Mouse (Mus musculus) midbrain, embryonic 14.5 days (tissue): ENCODE measurements around the gene Krt13. TPM values are rescaled to one million over a fixed set of nuclear protein-coding genes. Genes with fewer than 3 reads are reported as not detected.

ENCODE experiments used
- ATAC-seq: fragments of 200-750 bp; cut with Nextera tagmentation; 2 replicates; pipeline ENCODE4 v1.8.0; 2017; ENCODE audit warnings: moderate number of reproducible peaks, moderate library complexity; ENCODE audit not compliant: low FRiP score, low TSS enrichment
- DNase-seq: peaks from one replicate; pipeline ENCODE4 v3.0.0-alpha.2; 2015
- H3K27ac ChIP-seq: fragments of 300-500 bp; sonication (generic); replicated peaks from 2 replicates; pipeline ENCODE4 v1.5.1; 2014; ENCODE audit warnings: mild to moderate bottlenecking, low read depth, low read length, moderate library complexity
- H3K27me3 ChIP-seq: fragments of 300-500 bp; sonication (generic); 2 replicates; pipeline ENCODE4 v1.6.1; 2014; ENCODE audit warnings: low read length, control low read depth, mixed read lengths; ENCODE audit not compliant: control insufficient read depth, insufficient read depth
- H3K36me3 ChIP-seq: fragments of 300-500 bp; sonication (generic); 2 replicates; pipeline ENCODE4 v1.6.1; 2014; ENCODE audit warnings: low read length, control low read depth; ENCODE audit not compliant: control insufficient read depth, insufficient read depth
- H3K4me1 ChIP-seq: fragments of 300-500 bp; sonication (generic); 2 replicates; pipeline ENCODE4 v1.6.1; 2014; ENCODE audit warnings: mild to moderate bottlenecking, antibody characterized with exemption, low read length, control low read depth; ENCODE audit not compliant: control insufficient read depth, insufficient read depth
- H3K4me2 ChIP-seq: fragments of 300-500 bp; sonication (generic); 2 replicates; pipeline ENCODE4 v1.6.1; 2014; ENCODE audit warnings: mild to moderate bottlenecking, low read length, moderate library complexity
- H3K4me3 ChIP-seq: fragments of 300-500 bp; sonication (generic); replicated peaks from 2 replicates; pipeline ENCODE4 v1.5.1; 2014; ENCODE audit warnings: low read depth, low read length
- H3K9ac ChIP-seq: fragments of 300-500 bp; sonication (generic); replicated peaks from 2 replicates; pipeline ENCODE4 v1.6.1; 2014; ENCODE audit warnings: mild to moderate bottlenecking, low read length, moderate library complexity
- H3K9me3 ChIP-seq: fragments of 300-500 bp; sonication (generic); 2 replicates; pipeline ENCODE4 v1.6.1; 2016; ENCODE audit warnings: low read length, control low read depth, mixed read lengths; ENCODE audit not compliant: control insufficient read depth
- WGBS: fragments of 180-500 bp; shearing (Covaris S2); extraction: QIAGEN DNeasy Blood & Tissue Kit; methylation state at CpG from one replicate; pipeline ENCODE4 v1.1.7; 2014; 5-methylcytosine and 5-hydroxymethylcytosine counted together
- polyA plus RNA-seq: library from polyadenylated mRNA; unstranded; fragments of >200 nt; fragmentation: Nextera tagmentation; extraction: Ambion mirVana; gene quantifications from 2 replicates; pipeline ENCODE4 v1.2.1, GENCODE M21; 2014

The Krt13 gene
- polyA plus RNA-seq, 1 experiment from 2014 or later, result not detected

GRCm38 (mm10) chr11:100147566-100148353 lies 26.4 kb upstream of the Krt13 start:
- H3K9ac ChIP-seq, result no peak overlapping the region
- no peak for ATAC-seq

GRCm38 (mm10) chr11:100145858-100146560 lies 24.6 kb upstream of the Krt13 start:
- Histone ChIP-seq H3K4me2 (peak overlapping the region; percentile 47), H3K4me1 (0 out of 2 replicates have a peak, but pooled peaks cover 5% of the 10 kb centered on the region), H3K9me3 (no peaks in the 10 kb centered on the region), H3K9ac (no peak overlapping the region), H3K4me3 (peak overlapping the region; percentile 20), H3K36me3 (no peaks in the 10 kb centered on the region), H3K27me3 (peaks cover 15% of the 10 kb centered on the region), H3K27ac (no peak overlapping the region)
- WGBS, result 4% methylated on average over 13 of the region's 13 CpGs
- ATAC-seq (no peak), DNase-seq (no peak)

More at GRCm38 (mm10) chr11:100147566-100148353, 26.4 kb upstream of the Krt13 start:
- Histone ChIP-seq H3K4me1 (0 out of 2 replicates have a peak, but pooled peaks cover 5% of the 10 kb centered on the region), H3K9me3 (no peaks in the 10 kb centered on the region), H3K27me3 (peaks cover 15% of the 10 kb centered on the region), H3K27ac (no peak overlapping the region), H3K36me3 (no peaks in the 10 kb centered on the region), H3K4me2 (no peak overlapping the region), H3K4me3 (no peak overlapping the region)
- 85% methylated on average over 5 of the region's 5 CpGs for WGBS
- DNase-seq, result no peak

GRCm38 (mm10) chr11:100145104-100145503 lies 23.7 kb upstream of the Krt13 start:
- no peak overlapping the region for H3K9ac ChIP-seq

GRCm38 (mm10) chr11:100140966-100141365 lies 19.6 kb upstream of the Krt13 start:
- DNase-seq (no peak), ATAC-seq (no peak)
- Histone ChIP-seq H3K27me3 (peaks cover 14% of the 10 kb centered on the region; the same call in 1 of the 2 replicates), H3K36me3 (no peaks in the 10 kb centered on the region), H3K4me2 (no peak overlapping the region), H3K4me1 (peaks cover 21% of the 10 kb centered on the region; the same call in 1 of the 2 replicates), H3K9me3 (no peaks in the 10 kb centered on the region), H3K4me3 (no peak overlapping the region), H3K27ac (no peak overlapping the region), H3K9ac (no peak overlapping the region)
- WGBS, result 91% methylated on average over 21 of the region's 21 CpGs

More at GRCm38 (mm10) chr11:100145104-100145503, 23.7 kb upstream of the Krt13 start:
- DNase-seq (no peak), ATAC-seq (no peak)
- WGBS, result under 1% methylated on average over 20 of the region's 20 CpGs
- Histone ChIP-seq H3K27ac (no peak overlapping the region), H3K4me3 (peak overlapping the region; percentile 20), H3K9me3 (no peaks in the 10 kb centered on the region), H3K36me3 (no peaks in the 10 kb centered on the region), H3K27me3 (peaks cover 15% of the 10 kb centered on the region), H3K4me1 (0 out of 2 replicates have a peak, but pooled peaks cover 5% of the 10 kb centered on the region), H3K4me2 (peak overlapping the region; percentile 47)

- WGBS, result 73% methylated on average over 2 of the region's 2 CpGs
- Histone ChIP-seq H3K27me3 (no peaks in the 10 kb centered on the region), H3K9me3 (no peaks in the 10 kb centered on the region), H3K4me3 (no peak overlapping the region), H3K9ac (no peak overlapping the region), H3K4me1 (peaks cover 17% of the 10 kb centered on the region; the same call in 1 of the 2 replicates), H3K27ac (no peak overlapping the region), H3K36me3 (no peaks in the 10 kb centered on the region), H3K4me2 (no peak overlapping the region)
- DNase-seq (no peak), ATAC-seq (no peak)
Observed at GRCm38 (mm10) chr11:100139391-100139790, 18.0 kb upstream of the Krt13 start.

GRCm38 (mm10) chr11:100138809-100139208 lies 17.4 kb upstream of the Krt13 start:
- no peak overlapping the region for H3K4me2 ChIP-seq
- H3K27ac ChIP-seq, result no peak overlapping the region
- DNase-seq (no peak), ATAC-seq (no peak)
- 35% methylated on average over 7 of the region's 7 CpGs for WGBS
- no peaks in the 10 kb centered on the region for H3K27me3 ChIP-seq
- no peaks in the 10 kb centered on the region for H3K9me3 ChIP-seq
- H3K4me3 ChIP-seq, result no peak overlapping the region
- no peak overlapping the region for H3K9ac ChIP-seq
- H3K4me1 ChIP-seq, result peaks cover 17% of the 10 kb centered on the region; the same call in 1 of the 2 replicates
- no peaks in the 10 kb centered on the region for H3K36me3 ChIP-seq

- Histone ChIP-seq H3K4me3 (no peak overlapping the region), H3K36me3 (no peaks in the 10 kb centered on the region), H3K4me2 (no peak overlapping the region), H3K4me1 (peaks cover 17% of the 10 kb centered on the region; the same call in 1 of the 2 replicates), H3K27ac (no peak overlapping the region), H3K9ac (no peak overlapping the region), H3K9me3 (no peaks in the 10 kb centered on the region), H3K27me3 (no peaks in the 10 kb centered on the region)
- DNase-seq, result peak; percentile 40
- WGBS, result 27% methylated on average over 5 of the region's 5 CpGs
- no peak; the same call in 1 of the 2 replicates for ATAC-seq
Observed at GRCm38 (mm10) chr11:100137693-100138092, 16.3 kb upstream of the Krt13 start.

GRCm38 (mm10) chr11:100136559-100136958 lies 15.2 kb upstream of the Krt13 start:
- Histone ChIP-seq H3K9me3 (no peaks in the 10 kb centered on the region), H3K27ac (no peak overlapping the region), H3K4me3 (no peak overlapping the region), H3K4me2 (no peak overlapping the region), H3K36me3 (no peaks in the 10 kb centered on the region), H3K4me1 (peaks cover 17% of the 10 kb centered on the region; the same call in 1 of the 2 replicates), H3K27me3 (no peaks in the 10 kb centered on the region), H3K9ac (no peak overlapping the region)
- 20% methylated on average over 5 of the region's 5 CpGs for WGBS
- DNase-seq (no peak), ATAC-seq (no peak)
